Mouse (Mus musculus) MEL-GATA-1-ER (cell line): ENCODE measurements around the gene Cdh13.

ENCODE experiments used
- DNase-seq: peaks from one replicate; pipeline ENCODE4 v3.0.0-alpha.2; 2012; ENCODE audit warnings: low read depth; ENCODE audit errors: extremely low read depth

The Cdh13 gene

GRCm38 (mm10) chr8:118902402-118902801, 618.9 kb downstream of the Cdh13 start:
- DNase-seq: no peak

- DNase-seq: no peak
Measured at GRCm38 (mm10) chr8:118916513-118916912, 633.0 kb downstream of the Cdh13 start.

GRCm38 (mm10) chr8:118937412-118937811, 653.9 kb downstream of the Cdh13 start:
- DNase-seq: no peak

- DNase-seq: no peak
Measured at GRCm38 (mm10) chr8:118938025-118938424, 654.5 kb downstream of the Cdh13 start.

- no peak for DNase-seq
Measured at GRCm38 (mm10) chr8:118951766-118952741, 668.5 kb downstream of the Cdh13 start.

GRCm38 (mm10) chr8:118956109-118956508, 672.6 kb downstream of the Cdh13 start:
- DNase-seq: no peak

GRCm38 (mm10) chr8:118961877-118962545, 678.5 kb downstream of the Cdh13 start:
- DNase-seq: no peak

- no peak for DNase-seq
Measured at GRCm38 (mm10) chr8:118965101-118965840, 681.7 kb downstream of the Cdh13 start.

- no peak for DNase-seq
Measured at GRCm38 (mm10) chr8:118968896-118969295, 685.4 kb downstream of the Cdh13 start.

GRCm38 (mm10) chr8:118979800-118980199, 696.3 kb downstream of the Cdh13 start:
- DNase-seq: no peak

GRCm38 (mm10) chr8:118983724-118984123, 700.2 kb downstream of the Cdh13 start:
- no peak for DNase-seq

- DNase-seq: no peak
Measured at GRCm38 (mm10) chr8:118986796-118987195, 703.3 kb downstream of the Cdh13 start.

GRCm38 (mm10) chr8:118995641-118996188, 712.2 kb downstream of the Cdh13 start:
- DNase-seq: no peak

GRCm38 (mm10) chr8:119000595-119000994, 717.1 kb downstream of the Cdh13 start:
- no peak for DNase-seq

- DNase-seq: no peak
Measured at GRCm38 (mm10) chr8:119004821-119005220, 721.3 kb downstream of the Cdh13 start.

GRCm38 (mm10) chr8:119018675-119019074, 735.1 kb downstream of the Cdh13 start:
- DNase-seq: no peak

GRCm38 (mm10) chr8:119020781-119021180, 737.2 kb downstream of the Cdh13 start:
- DNase-seq: no peak

- no peak for DNase-seq
Measured at GRCm38 (mm10) chr8:119021478-119021877, 737.9 kb downstream of the Cdh13 start.

- no peak for DNase-seq
Measured at GRCm38 (mm10) chr8:119022301-119022870, 738.9 kb downstream of the Cdh13 start.

GRCm38 (mm10) chr8:119033398-119033797, 749.9 kb downstream of the Cdh13 start:
- no peak for DNase-seq

GRCm38 (mm10) chr8:119034037-119034436, 750.5 kb downstream of the Cdh13 start:
- no peak for DNase-seq
